Mouse (Mus musculus) testis, postnatal 10 days (tissue): Measurements from ENCODE around the gene Sf3a2.
"Not testable (repeated sequence)": the region's sequence is repeated elsewhere in the genome, so short reads cannot be mapped to it uniquely, and the experiment has no call there.

ENCODE experiments used
- DNase-seq: peaks from one replicate; pipeline ENCODE4 v3.0.0; 2021; ENCODE audit warnings: low spot score

Sf3a2 gene

GRCm38 (mm10) chr10:80826151-80827062 lies 28.4 kb downstream of the Sf3a2 start, which contains the start of gene Oaz1:
TSS of gene Oaz1 (plus strand) at chr10:80826656.
- DNase-seq = peak; percentile 99

GRCm38 (mm10) chr10:80827063-80827869 lies 29.3 kb downstream of the Sf3a2 start:
- DNase-seq = no peak

- no peak for DNase-seq
These were observed 29.9 kb downstream of the Sf3a2 start for GRCm38 (mm10) chr10:80827870-80828420.

GRCm38 (mm10) chr10:80828587-80828986 lies 30.6 kb downstream of the Sf3a2 start:
- not testable (repeated sequence) for DNase-seq

- no peak for DNase-seq
These were observed 31.6 kb downstream of the Sf3a2 start for GRCm38 (mm10) chr10:80829359-80830278.

- DNase-seq = peak; percentile 79
These were observed 33.1 kb downstream of the Sf3a2 start for GRCm38 (mm10) chr10:80831136-80831535.

- no peak for DNase-seq
These were observed 34.8 kb downstream of the Sf3a2 start for GRCm38 (mm10) chr10:80832818-80833217.

- no peak for DNase-seq
These were observed 37.6 kb downstream of the Sf3a2 start for GRCm38 (mm10) chr10:80835617-80836016.

GRCm38 (mm10) chr10:80836949-80837379 lies 39.0 kb downstream of the Sf3a2 start:
- no peak for DNase-seq

GRCm38 (mm10) chr10:80837827-80838226 lies 39.8 kb downstream of the Sf3a2 start:
- DNase-seq = no peak

- DNase-seq = no peak
These were observed 40.4 kb downstream of the Sf3a2 start for GRCm38 (mm10) chr10:80838346-80838912.

- no peak for DNase-seq
These were observed 41.9 kb downstream of the Sf3a2 start for GRCm38 (mm10) chr10:80839848-80840247.

- no peak for DNase-seq
These were observed 43.7 kb downstream of the Sf3a2 start for GRCm38 (mm10) chr10:80841685-80842084.

- no peak for DNase-seq
These were observed 44.3 kb downstream of the Sf3a2 start for GRCm38 (mm10) chr10:80842334-80842733.

- DNase-seq = no peak
These were observed 45.3 kb downstream of the Sf3a2 start for GRCm38 (mm10) chr10:80843087-80843930.

- DNase-seq = no peak
These were observed 46.0 kb downstream of the Sf3a2 start, which contains the start of gene Lingo3 for GRCm38 (mm10) chr10:80843931-80844547. TSS of gene Lingo3 (minus strand) at chr10:80844039.

- DNase-seq = no peak
These were observed 47.2 kb downstream of the Sf3a2 start for GRCm38 (mm10) chr10:80845055-80845693.

- no peak for DNase-seq
These were observed 47.7 kb downstream of the Sf3a2 start for GRCm38 (mm10) chr10:80845732-80846131.

- DNase-seq = peak; percentile 76
These were observed 50.6 kb downstream of the Sf3a2 start for GRCm38 (mm10) chr10:80848571-80848970.
